Mouse (Mus musculus) common myeloid progenitor, adult 5-6 weeks (primary cell): ENCODE data around the gene Itgb7. TPM values are rescaled to one million over a fixed set of nuclear protein-coding genes. Genes with fewer than 3 reads are reported as not detected.

ENCODE experiments used
- ATAC-seq: replicated peaks from 2 replicates; pipeline ENCODE4 v1.8.0; 2016; ENCODE audit warnings: low read depth, mild to moderate bottlenecking, moderate TSS enrichment, inconsistent platforms; ENCODE audit not compliant: poor library complexity, severe bottlenecking
- total RNA-seq: library from RNA; stranded (forward); fragments of 200-1000, 187-1606 nt; gene quantifications from 2 replicates; pipeline ENCODE4 v1.2.3, GENCODE M21; 2017

Itgb7 gene
- 81.3 and 108 TPM in 2 replicates for total RNA-seq

DNA sequence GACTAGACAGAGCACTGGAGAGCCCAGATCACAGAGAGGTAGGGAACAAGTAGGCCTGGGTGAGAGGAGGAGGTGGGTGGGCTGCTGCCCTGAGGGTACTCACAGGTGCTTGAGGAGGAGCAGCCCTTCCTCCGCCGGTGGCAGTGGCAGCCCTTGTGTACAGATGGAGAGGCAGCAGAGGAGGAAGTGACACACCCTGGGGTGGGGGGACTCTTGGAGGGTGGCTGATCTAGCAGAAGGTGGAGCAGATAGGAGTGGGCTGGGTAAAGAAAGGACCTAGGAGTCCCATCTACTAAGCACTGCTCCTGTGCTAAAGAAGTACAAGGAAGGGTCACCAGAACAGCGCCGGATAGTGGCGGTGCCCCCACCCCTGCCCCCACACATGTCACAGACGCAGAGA, at the start of gene Itgb7:
Gene Itgb7, minus strand, starts transcription at position 197 of the 400 bp plus-strand sequence.
- ATAC-seq: peak; percentile 81

DNA sequence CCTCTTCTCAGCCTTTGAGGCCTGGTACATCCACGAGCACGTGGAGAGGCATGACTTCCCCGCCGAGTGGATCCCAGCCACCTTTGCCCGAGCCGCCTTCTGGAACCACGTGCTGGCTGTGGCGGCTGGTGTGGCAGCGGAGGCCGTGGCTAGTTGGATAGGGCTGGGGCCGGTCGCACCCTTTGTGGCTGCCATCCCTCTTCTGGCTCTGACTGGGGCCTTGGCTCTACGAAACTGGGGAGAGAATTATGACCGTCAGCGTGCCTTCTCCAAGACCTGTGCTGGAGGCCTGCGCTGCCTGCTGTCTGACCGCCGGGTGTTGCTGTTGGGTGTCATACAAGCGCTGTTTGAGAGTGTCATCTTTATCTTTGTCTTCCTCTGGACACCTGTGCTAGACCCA, 48.9 kb upstream of the Itgb7 start:
- no peak for ATAC-seq

GRCm38 (mm10) chr15:102279783-102280520, 48.2 kb upstream of the Itgb7 start:
- no peak for ATAC-seq

DNA sequence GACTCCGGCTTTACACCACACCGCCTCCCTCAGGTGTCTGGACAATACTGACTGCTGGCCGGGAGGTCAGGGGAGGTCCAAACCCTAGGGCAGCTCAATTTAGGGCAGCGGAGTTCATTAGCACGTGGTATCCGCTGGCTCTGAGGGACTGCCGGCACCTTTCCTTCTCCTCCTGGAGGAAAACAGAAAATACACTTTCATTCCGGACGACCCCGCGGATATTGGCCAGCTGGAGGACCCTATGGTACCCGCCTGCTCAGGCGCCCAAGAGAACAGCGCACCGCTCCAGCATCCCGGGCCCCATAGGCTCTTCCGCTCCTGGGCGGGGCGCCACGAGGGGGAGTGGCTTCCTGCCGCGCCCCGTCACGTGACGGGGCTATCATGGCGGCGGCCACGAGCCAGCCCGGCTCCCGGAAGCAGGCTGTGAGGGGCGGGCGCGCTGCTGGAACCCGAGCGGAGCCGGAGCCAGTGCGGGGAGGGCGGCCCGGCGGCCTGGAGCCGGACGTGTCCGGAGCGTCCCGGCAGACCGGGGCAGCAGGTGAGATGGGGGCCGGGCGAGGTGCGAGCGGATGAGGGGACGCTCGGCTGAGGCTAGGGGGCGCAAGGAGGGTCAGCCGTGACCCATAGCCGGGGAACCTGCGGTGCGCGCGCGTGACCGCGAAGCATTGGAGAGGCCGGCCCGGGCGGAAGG, 47.5 kb upstream of the Itgb7 start, which contains the start of gene Mfsd5:
Gene Mfsd5, plus strand, starts transcription at position 363 of the 691 bp plus-strand sequence.
- peak; percentile 87 for ATAC-seq

DNA sequence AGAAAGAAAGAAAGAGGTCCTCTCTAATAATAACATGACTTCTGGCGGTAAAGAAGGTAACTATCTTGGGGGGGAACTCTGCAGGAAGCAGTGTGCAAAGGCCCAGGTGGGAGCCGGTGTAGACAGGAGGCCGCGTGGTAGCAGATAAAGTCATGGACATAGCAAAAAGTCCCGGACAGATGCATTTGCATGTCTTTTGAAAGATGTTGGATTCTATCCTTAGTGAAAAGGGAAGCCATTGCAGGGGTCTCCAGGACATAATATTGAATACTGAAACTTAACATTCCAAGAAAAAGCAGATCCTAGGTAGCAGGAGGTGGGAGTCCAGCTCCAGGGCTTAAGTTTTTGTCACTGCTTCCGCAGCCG, 47.0 kb upstream of the Itgb7 start:
- no peak for ATAC-seq

GRCm38 (mm10) chr15:102273982-102274716, 42.4 kb upstream of the Itgb7 start:
- ATAC-seq: peak; percentile 24; the same call in 1 of the 2 replicates

DNA sequence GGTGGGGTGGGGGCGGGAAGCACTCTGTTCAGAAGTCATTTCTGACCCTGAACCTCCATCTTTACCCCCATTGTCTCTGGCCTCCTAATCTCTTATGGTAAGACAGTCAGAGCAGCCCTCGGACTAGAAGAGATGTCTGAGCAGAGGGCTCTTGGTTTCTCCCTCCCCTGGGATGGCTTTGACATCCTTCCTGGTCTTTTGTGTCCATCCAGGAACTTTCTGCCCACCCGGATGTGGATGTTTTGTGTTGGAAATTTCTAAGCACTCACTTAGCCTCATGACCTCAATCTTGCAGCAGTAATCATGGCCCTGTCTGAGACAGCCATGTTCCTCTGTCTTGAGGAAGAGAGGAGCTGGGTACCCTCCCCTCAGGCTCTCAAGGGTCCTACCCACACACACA, 39.7 kb upstream of the Itgb7 start:
- no peak for ATAC-seq

DNA sequence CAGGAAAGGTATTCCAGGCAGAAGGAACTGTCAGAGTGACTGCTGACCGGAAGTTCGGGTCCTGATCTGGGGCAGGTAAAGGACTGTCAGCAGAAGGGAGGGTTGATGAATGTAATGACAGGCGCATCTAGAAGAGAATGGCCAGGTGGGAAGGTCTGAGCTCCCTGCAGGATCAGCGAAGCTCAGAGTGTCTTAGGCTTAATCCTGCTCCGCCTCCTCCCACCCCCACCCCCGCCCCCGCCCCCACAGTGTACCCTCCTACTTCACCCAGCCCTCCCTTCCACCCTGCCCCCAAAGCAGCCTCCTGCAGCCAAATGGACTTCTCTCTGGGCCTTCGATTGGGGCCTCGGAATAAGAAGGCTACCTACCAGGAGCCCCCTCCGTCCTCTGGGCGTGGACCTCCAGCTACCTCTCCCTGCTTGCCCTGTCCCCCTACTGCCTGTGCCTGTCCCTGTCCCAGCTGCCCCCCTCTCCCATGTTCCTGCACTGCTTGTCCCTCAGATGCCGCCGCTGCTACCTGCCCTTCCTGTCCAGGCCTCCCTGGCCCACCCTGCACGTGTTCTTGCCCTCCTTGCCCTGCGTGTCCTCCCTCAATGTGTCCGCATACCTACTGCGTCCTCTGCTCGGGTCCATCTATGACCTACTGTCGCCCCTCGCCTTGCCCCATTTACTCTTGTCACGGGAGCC, 38.7 kb upstream of the Itgb7 start, which contains the start of gene Gm9918:
Gene Gm9918, plus strand, starts transcription at position 290 of the 687 bp plus-strand sequence.
- ATAC-seq: no peak

- peak; percentile 60; the same call in 1 of the 2 replicates for ATAC-seq
Observed at GRCm38 (mm10) chr15:102265548-102265947, 33.8 kb upstream of the Itgb7 start.

DNA sequence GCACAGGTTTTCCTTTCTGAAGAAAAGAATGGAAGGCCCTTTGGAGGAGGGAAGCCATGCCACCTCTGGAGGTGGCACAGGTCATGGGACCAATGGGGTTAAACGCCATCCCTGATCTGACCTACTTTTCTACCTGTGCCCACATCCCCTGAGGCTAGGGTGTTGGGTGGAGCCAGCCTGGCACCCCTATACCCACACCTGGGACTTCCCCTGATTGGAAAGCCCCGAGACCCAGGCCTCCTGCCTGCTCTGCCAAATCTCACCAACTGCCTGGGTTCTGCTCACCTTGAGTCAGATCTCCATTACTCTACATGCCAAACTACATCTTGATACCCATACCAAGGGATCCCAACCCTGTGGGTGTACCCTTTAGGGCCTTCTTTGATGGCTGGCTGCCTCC, 31.3 kb upstream of the Itgb7 start:
- ATAC-seq: no peak

DNA sequence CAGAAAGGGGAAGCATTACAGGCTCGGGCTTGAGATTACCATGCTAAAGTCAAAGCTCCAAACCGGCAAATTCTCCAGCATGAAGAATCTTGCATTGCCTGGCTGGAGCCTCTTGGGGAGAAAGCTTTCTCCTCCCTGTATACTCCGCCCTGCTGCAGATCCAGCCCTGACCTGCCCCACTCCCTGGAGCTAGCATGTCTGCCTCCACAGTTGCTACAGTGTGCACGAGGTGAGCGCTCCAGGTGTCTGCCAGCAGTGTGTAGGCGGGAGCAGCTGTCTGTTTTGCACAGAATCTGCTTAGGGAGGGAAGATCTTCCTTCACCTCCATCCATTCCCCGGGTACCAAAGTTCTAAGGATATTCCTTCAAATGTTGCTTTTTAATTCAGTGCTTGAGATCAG, 30.8 kb upstream of the Itgb7 start:
- ATAC-seq: no peak

- no peak for ATAC-seq
Observed at GRCm38 (mm10) chr15:102258581-102259253, 27.0 kb upstream of the Itgb7 start.

DNA sequence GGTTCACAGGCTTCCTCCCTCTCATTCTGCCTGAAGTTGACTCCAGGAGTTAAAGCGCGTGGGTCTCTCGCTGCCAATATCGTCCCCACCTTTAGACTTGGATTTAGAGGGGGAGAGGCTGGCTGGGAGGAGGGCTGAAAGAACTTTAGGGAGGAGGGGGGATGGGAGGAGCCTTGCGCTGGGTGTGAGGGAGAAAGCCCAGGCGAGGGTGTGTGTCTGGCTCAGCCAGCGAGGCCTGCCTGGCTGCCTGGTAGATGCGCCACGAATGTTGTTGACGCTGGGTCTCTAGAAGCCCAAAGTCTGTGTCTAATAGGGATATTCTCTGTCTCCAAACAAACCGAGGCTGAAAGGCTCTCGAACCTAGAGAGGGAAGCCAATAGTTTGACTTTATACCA, 26.3 kb upstream of the Itgb7 start:
- 0 out of 2 replicates have a peak, but pooled peaks have one; percentile 19 for ATAC-seq

DNA sequence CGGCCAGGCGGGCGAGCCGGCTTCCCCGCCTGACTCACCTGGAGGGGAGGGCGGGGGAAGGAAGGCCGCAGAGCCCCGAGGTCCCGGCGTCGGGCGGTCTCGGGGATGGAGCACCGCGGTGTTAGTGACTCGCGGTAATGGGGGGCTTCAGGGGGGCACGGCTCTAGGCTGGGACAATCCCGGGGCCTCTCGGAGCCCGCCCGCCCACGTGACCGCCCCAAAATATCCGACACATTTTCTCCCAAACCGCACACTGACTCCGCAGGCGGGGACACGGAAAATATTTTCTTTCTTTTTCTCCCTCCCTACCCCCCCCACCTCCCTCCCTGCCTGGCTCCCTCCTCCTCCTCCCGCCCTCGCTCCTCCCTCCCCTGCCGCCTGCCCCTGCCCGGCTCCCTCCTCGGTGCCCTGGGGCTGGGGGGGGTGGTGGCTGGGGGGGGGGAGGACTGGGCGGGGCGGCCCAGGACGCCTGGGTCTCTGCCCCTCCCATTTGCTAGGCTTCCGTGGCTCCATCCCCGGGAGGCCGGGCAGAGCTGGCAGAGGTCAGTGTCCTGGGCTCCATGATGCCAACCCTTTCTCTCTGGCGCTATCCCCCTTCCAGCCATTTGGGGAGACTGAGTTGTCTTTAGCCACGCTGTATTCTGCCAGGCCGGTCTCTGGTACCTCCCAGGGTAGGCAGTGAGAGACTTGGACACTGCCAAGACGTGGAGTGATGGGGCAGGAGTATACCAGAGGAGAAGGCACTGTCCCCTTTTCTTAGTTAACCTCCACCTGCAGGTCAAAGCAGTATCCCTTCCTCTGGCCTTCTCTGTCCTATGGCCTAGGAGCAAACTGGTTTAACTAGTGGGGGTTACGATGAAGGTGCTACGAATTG, 25.7 kb upstream of the Itgb7 start, which contains the start of gene Rarg:
Gene Rarg, minus strand, starts transcription at position 316 of the 874 bp plus-strand sequence.
- ATAC-seq: peak; percentile 30; the same call in 1 of the 2 replicates

DNA sequence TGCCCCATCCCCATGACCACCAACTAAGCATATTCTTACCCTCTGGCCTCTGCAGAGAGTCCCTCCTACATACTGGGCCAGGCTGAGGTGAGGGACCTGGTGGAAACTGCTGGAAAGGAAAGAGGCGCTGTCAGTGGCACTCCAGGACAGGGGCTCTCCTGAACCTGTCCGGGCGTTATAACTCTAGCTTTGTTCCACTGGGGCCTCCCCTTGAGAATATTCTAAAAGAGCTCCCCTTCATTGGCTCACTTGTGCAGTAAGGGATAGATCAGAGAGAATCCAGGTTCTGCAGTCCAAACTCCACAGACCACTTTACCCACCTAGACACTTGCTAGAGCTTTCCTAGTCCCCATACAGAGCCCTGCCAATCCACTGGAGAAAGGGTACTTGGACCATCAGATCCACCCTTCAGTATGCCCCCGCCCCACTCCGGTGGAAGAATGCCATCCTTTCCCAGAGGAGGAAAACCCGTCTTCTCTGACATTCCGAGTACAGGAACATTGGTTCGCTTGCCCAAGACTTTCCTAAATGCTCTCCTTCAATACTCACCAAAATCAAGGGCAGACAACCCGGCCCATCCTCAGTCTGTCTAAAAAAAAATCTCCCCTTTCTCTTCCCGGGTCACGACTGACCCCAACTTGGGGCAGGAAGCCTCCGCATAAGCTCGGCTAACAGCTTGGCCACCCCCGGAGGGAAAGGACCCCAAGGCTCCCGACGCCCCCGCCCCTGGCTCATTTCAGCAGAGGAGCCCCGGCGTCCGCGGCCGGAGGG, 24.9 kb upstream of the Itgb7 start:
- no peak for ATAC-seq

GRCm38 (mm10) chr15:102255547-102256255, 24.0 kb upstream of the Itgb7 start:
- no peak for ATAC-seq

- no peak for ATAC-seq
Observed at GRCm38 (mm10) chr15:102250521-102250920, 18.8 kb upstream of the Itgb7 start.
